Mouse (Mus musculus) thymus, postnatal 36 days (tissue): Measurements from ENCODE around the gene Tspan9.

Experiments
- DNase-seq, 2 experiments: peaks; one replicate each; pipeline ENCODE4 v3.0.0; 2022; ENCODE audit warnings: mixed read lengths in 2 of 2

The Tspan9 gene

GRCm38 (mm10) chr6:127917712-127918111 is 225.7 kb downstream of the Tspan9 start:
- no peak for DNase-seq

GRCm38 (mm10) chr6:127916993-127917392 is 226.4 kb downstream of the Tspan9 start:
- DNase-seq = no peak

DNA sequence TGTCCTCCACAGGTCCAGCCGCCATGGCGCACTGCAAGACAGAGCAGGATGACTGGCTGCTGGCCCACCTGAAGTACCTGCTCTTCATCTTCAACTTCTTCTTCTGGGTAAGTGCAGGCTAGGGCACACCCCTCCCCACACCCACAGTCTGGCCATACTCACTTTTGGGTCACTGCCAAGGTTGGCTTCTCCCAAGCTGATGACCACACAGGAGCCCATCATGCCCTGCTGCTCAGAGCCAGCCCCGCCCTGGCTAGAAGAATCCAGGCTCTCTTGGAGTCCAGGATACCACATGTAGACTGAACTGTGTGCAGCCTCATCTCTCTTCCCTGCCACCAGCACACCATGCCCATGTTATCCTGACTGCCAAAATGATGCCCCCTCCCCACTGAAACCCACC is 230.5 kb downstream of the Tspan9 start:
- DNase-seq = no peak

- no peak for DNase-seq
Observed at GRCm38 (mm10) chr6:127911687-127912086, 231.7 kb downstream of the Tspan9 start.
